Mouse (Mus musculus): Measurements from ENCODE around the gene Col19a1.

Gene Col19a1

GRCm38 (mm10) chr1:24310847-24311246 is 276.4 kb downstream of the Col19a1 start:
- no peak for DNase-seq (ENCODE audit: low spot score in 2 of 2)

DNA sequence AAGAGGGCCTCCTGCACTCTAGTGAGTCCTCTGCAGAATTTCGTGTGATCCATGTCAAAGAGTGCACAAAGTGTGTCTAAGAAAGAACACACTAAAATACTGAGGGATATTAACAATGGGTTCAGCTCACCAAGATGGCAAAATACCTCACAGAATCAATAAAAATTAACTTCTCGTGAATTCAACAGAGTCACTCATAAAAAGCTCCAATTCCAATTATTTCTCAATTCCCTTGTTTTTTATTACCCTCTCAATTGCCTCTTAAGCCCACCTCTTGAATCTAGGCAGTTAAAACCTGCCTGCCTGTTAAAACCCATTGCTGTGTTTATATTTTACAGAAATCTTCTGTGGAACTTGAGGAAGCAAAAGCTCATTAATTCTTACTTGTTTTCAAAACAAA is 277.1 kb downstream of the Col19a1 start:
- no peak for DNase-seq (ENCODE audit: low spot score in 2 of 2)

DNA sequence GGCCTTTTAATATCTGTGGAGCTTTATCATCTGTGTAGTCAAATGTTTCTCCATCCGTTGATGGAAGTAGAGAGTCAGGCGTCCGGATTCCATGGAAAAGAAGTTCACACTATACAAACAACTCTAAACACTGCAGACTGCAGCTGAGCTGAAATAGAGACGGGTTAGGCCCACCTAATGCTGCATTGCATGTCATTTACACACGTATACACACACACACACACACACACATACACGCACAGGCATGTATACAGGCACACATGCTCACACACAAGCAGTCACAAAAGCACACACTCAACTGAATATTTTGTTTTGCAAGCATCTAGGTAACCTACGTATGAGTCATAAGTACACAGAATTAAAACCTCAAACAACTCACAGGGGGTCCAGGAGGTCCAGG is 284.2 kb downstream of the Col19a1 start:
- DNase-seq (ENCODE audit: low spot score in 2 of 2) = no peak

GRCm38 (mm10) chr1:24302674-24303073 is 284.6 kb downstream of the Col19a1 start:
- peak; percentile 61 to 72 for DNase-seq (ENCODE audit: low spot score in 2 of 2)

DNA sequence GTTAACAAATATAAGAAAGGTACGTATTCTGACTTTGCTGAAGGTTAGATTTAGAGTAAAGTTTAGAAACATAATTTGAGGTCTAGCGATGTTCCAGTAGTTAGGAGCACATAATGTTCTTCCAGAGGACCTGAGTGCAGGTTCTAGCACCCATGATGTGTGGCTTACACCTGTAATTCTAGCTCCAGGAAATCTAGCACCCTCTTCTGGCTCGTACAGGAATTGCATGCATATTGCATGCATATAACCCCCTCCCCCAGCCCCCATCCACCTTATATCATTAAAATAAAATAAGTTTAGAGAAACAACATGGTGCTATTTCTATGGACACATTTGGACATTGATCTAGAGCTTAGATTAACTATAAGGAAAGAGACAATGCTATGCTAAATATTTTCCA is 286.6 kb downstream of the Col19a1 start:
- no peak for DNase-seq (ENCODE audit: low spot score in 2 of 2)

DNA sequence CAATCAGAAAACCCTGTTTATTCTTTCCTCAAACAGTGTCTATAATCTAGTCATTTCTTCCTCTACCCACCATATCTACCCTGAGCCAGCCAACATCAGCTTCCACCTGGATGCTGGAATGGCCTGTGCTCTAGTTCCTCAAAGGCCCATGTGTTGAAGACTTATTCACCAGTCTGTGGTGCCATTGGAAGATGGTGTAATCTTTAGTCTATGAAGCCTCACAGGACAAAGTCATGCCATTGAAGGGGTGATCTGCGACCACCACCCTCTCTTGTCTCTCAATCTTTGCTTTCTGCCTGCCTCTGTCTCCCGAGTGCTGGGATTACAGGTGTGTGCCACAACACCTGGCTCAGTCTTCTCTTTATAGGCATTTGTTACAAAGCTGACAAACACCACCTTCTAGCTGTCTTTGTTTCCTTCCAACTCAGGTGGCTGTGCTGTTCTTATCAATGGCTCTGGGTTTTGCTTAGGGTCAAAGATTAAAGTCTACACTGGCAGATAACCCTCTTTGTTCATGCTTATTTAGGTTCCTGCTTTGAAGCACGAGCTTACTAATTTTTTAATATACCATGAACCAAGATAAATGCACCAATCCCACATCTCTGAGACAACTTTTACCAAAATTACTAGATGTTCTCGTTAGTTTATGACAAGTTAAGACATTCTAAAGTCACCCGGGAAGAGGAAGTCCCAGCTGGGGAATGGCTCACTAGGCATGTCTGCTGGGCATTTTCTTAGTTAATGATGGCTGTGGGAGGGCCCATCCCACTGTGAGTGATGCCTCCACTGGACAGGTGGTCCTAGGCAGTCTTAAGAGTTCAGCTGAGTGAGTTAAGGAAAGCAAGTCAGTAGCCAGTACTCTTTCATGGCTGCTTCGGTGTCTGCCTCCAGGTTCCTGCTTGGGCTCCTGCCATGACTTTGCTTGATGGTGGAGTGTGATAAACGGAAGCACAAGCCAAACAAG is 292.0 kb downstream of the Col19a1 start:
- no peak for DNase-seq (ENCODE audit: low spot score in 2 of 2)

GRCm38 (mm10) chr1:24292515-24292914 is 294.8 kb downstream of the Col19a1 start:
- DNase-seq (ENCODE audit: low spot score in 2 of 2) = no peak

- no peak for DNase-seq (ENCODE audit: low spot score in 2 of 2)
These were observed 300.9 kb downstream of the Col19a1 start for GRCm38 (mm10) chr1:24286360-24286759.

DNA sequence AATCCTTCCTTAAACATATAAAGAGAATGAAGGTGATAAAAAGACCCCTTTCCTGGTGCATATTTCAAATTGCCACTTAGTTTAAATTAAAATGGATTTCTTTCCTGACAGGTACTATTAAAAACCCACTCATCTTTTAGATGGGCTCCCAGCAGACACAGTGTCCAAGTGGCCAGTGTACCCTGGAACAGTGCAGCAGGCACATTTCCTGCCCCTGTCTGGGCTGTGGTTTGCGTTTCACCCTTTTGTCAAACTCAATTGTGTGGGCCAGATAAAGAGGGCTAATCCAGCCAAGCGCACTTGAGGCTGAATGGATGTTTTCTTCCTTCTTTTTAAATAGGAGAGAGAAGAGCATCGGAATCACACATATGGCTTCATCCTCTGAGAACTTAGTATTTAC is 320.2 kb downstream of the Col19a1 start:
- no peak for DNase-seq (ENCODE audit: low spot score in 2 of 2)

GRCm38 (mm10) chr1:24261181-24261580 is 326.1 kb downstream of the Col19a1 start:
- no peak for DNase-seq (ENCODE audit: low spot score in 2 of 2)

DNA sequence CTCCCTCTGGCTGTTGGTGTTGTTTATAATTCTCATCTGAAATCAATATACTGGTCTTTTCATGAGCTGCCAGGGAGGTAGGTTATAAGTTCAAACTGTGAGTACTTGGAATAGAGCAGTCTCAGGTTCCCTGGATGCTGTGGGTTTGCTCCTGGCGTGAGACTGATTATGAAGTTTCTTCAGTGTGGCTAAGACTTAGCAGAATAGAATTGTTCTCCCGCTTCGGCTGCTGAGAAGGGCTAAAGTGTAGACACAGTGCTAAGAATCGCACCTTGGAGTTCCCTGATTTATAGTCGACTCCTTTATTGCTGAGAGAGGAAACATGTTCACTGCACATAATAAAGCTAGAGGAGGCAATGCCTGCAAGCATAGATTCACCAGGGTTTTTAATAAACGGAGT is 327.9 kb downstream of the Col19a1 start:
- DNase-seq (ENCODE audit: low spot score in 2 of 2) = no peak

DNA sequence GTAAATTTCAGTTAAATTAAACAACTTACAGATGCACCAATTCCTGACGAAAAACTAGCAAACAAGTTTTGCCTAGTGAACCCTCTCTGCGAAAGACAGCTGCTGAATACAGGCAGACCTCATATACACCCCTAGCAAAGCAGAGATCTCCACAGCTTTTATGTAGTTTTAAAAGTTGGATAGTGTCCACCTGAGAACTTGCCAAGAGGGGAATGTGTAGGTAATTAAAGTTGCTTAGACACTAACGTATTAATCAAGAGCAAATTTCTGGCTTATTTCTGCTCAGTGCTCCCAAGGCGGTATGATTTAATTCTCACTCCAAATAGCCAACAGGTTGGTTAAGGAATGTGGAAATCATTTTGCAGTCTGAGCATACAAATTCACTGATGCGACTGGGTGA is 329.3 kb downstream of the Col19a1 start:
- no peak for DNase-seq (ENCODE audit: low spot score in 2 of 2)

- DNase-seq (ENCODE audit: low spot score in 2 of 2) = peak; percentile 53 to 57
These were observed 338.1 kb downstream of the Col19a1 start for GRCm38 (mm10) chr1:24249105-24249664.

DNA sequence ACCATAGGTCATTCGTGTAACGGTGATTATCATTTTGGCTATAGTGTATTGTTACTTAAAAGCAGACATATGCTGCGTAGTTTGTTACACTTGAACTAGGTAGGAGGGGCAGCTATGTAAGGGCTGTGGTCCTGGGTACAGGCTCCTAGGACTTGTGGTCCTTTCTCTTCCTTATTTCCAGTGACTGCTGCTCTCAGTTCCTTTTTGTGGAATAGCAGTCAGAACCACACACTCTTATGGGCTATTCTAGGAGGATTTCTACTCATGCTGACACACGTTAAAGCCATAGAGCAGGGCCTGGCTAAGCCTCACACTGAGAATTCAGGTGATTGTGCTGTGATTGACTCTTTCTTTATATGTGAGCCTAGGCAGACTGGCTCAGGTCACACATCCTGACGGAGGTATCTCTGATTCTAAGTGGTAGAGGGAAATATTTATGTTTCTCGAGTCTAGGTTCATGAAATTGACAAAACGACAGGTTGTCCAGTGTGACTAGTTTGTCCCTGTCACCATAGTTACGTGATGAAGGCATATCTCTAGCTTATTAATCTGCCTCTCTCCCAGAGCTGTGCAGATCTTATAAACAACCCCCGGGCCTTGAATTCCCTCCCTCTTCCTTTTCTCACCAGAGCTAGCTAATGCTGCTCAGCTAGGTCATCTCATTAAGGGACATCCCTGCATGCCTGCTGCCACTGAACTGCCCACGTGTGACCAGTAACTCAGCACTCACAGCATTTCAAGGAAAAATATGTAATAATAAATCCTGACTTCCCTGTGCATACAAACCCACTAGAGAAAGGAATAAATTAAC is 338.8 kb downstream of the Col19a1 start:
- DNase-seq (ENCODE audit: low spot score in 2 of 2) = peak in 1 of 2 experiments; percentile 7

GRCm38 (mm10) chr1:24245700-24246375 is 341.4 kb downstream of the Col19a1 start:
- DNase-seq (ENCODE audit: low spot score in 2 of 2) = no peak

DNA sequence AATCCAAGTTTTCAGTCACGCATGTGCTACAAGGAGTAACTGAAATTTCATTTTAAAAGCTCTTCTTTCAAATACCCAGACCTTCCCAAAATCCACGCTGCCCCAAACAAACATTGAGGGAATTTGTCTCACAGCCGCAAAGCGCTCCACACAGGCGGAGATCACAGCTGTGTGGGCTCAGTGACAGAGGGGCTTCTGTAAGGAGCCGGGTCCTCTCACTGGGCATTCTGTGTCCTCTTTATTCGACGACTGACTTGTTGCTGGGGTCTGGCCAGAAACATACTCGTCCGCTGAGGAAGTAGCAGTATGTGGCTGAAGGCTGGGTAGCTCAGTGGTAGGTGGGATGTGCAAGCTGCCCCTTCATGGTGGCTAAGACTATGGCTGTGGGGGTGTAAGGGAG is 342.3 kb downstream of the Col19a1 start:
- no peak for DNase-seq (ENCODE audit: low spot score in 2 of 2)

DNA sequence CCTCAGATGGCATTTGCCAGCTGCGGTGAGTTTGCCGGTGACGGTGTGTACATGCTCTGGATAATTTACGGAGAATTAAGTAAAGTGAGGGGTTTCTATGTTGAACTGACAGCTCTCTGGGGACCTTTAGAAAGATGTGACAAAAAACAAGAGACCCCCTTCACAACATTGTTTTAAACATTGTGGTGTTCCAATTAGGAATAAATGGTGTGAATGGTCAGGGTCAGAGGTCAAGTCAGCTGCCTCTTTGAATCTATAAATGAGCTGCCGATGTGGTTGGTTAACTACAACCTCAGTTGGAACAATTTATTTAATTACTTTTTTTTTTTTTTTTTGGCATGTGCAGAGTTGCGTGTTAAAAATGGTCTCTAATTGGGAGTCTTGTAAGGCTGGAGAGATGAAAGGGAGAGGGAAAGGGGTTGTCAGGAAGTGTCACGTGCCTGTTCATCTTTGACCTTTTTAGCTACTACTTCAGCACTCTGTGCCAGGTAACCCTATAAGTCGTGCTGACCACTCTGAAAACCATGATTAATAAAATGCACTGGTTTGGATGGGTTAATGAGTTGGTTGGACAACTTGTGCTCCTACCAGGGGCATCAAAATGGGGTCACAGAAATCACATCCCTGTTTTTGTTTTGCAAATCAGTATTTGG is 347.1 kb downstream of the Col19a1 start:
- no peak for DNase-seq (ENCODE audit: low spot score in 2 of 2)

GRCm38 (mm10) chr1:24236330-24236729 is 350.9 kb downstream of the Col19a1 start:
- DNase-seq (ENCODE audit: low spot score in 2 of 2) = no peak

GRCm38 (mm10) chr1:24231504-24232270 is 355.6 kb downstream of the Col19a1 start:
- DNase-seq (ENCODE audit: low spot score in 2 of 2) = no peak

- no peak for DNase-seq (ENCODE audit: low spot score in 2 of 2)
These were observed 356.8 kb downstream of the Col19a1 start for GRCm38 (mm10) chr1:24230428-24230827.

Measured in right cerebral cortex, adult 2 months (tissue).